Mouse (Mus musculus) forebrain, postnatal 0 days (tissue): Measurements from ENCODE around the gene Uggt1. TPM values are rescaled to one million over a fixed set of nuclear protein-coding genes. Genes with fewer than 3 reads are reported as not detected.

Experiments
- ATAC-seq: fragments of 200-750 bp; cut with Nextera tagmentation; 2 replicates; pipeline ENCODE4 v1.8.0; 2017; ENCODE audit warnings: mild to moderate bottlenecking, moderate library complexity
- DNase-seq: peaks from one replicate; pipeline ENCODE4 v3.0.0-alpha.2; 2015
- H3K27ac ChIP-seq: fragments of 300-500 bp; sonication (generic); 2 replicates; pipeline ENCODE4 v1.5.1; 2014; ENCODE audit warnings: low read depth, mild to moderate bottlenecking, antibody characterized with exemption, low read length, moderate library complexity, mixed read lengths
- H3K27me3 ChIP-seq: fragments of 300-500 bp; sonication (generic); 2 replicates; pipeline ENCODE4 v1.6.1; 2014; ENCODE audit warnings: mild to moderate bottlenecking, low read length, mixed read lengths; ENCODE audit not compliant: insufficient read depth
- H3K36me3 ChIP-seq: fragments of 300-500 bp; sonication (generic); 2 replicates; pipeline ENCODE4 v1.6.1; 2014; ENCODE audit warnings: mild to moderate bottlenecking, moderate library complexity; ENCODE audit not compliant: insufficient read depth
- H3K4me1 ChIP-seq: fragments of 300-500 bp; sonication (generic); 2 replicates; pipeline ENCODE4 v1.6.1; 2014; ENCODE audit warnings: antibody characterized with exemption; ENCODE audit not compliant: insufficient read depth
- H3K4me2 ChIP-seq: fragments of 300-500 bp; sonication (generic); 2 replicates; pipeline ENCODE4 v1.6.1; 2014; ENCODE audit warnings: low read depth, mild to moderate bottlenecking, moderate library complexity
- H3K4me3 ChIP-seq: fragments of 300-500 bp; sonication (generic); 2 replicates; pipeline ENCODE4 v1.5.1; 2014; ENCODE audit warnings: low read depth, low read length, mixed read lengths
- H3K9ac ChIP-seq: fragments of 300-500 bp; sonication (generic); 2 replicates; pipeline ENCODE4 v1.6.1; 2014; ENCODE audit warnings: mild to moderate bottlenecking
- H3K9me3 ChIP-seq: fragments of 300-500 bp; sonication (generic); 2 replicates; pipeline ENCODE4 v1.6.1; 2016; ENCODE audit warnings: low read length
- CTCF ChIP-seq: sonication (generic); IDR thresholded peaks from 2 replicates; pipeline ENCODE4 v1.5.1; 2016; ENCODE audit warnings: antibody characterized with exemption, control low read depth, low read depth
- WGBS: fragments of 180-500 bp; shearing (Covaris S2); extraction: QIAGEN DNeasy Blood & Tissue Kit; methylation state at CpG from one replicate; pipeline ENCODE4 v1.1.7; 2014; 5-methylcytosine and 5-hydroxymethylcytosine counted together
- polyA plus RNA-seq: library from polyadenylated mRNA; unstranded; fragments of >200 nt; fragmentation: Nextera tagmentation; extraction: Ambion mirVana; gene quantifications from 2 replicates; pipeline ENCODE4 v1.2.1, GENCODE M21; 2015
- total RNA-seq: library from RNA; depleted of rRNA; stranded (reverse); fragments of >200 nt; gene quantifications from 2 replicates; pipeline ENCODE4 v1.2.3, GENCODE M21; 2014

The Uggt1 gene
- total and polyA plus RNA-seq, 2 experiments from 2014 or later = 24.5 to 54.1 TPM

DNA sequence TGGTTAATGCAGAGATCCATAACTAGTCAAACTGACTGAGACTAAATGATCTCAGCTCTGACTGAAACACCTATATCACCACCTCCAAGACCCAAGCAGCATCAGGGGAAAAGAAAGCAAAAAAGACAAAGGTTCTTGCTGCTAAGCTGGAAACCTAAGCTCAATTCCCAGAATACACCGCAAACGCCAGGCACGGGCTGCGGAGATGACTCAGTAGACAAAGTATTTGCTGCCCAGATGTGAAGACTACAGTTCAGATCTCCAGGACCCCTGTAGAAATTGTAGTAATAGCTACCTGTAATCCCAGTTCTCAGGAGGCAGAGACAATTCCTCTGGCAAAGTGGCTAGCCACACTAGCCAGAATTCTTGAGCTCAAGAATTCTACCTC is 302 bp upstream of the Uggt1 start:
- H3K4me3 ChIP-seq = no peak overlapping the region
- H3K4me2 ChIP-seq = no peak overlapping the region

GRCm38 (mm10) chr1:36243447-36244057 is 968 bp downstream of the Uggt1 start:
- WGBS = 3% methylated on average over 19 of the region's 21 CpGs
- Histone ChIP-seq H3K9ac (peak overlapping the region; percentile 80), H3K9me3 (no peaks in the 10 kb centered on the region), H3K27ac (peak overlapping the region; percentile 79), H3K4me2 (peak overlapping the region; percentile 69), H3K36me3 (no peaks in the 10 kb centered on the region), H3K4me3 (peak overlapping the region; percentile 80), H3K4me1 (peaks cover 9% of the 10 kb centered on the region; the same call in 1 of the 2 replicates), H3K27me3 (no peaks in the 10 kb centered on the region)
- ATAC-seq (no peak; the same call in 1 of the 2 replicates), DNase-seq (no peak)
- no peak for TF ChIP-seq CTCF

More for the DNA sequence above, 302 bp upstream of the Uggt1 start:
- DNase-seq (no peak), ATAC-seq (no peak)
- Histone ChIP-seq H3K9ac (no peak overlapping the region), H3K27ac (no peak overlapping the region), H3K4me1 (peaks cover 9% of the 10 kb centered on the region; the same call in 1 of the 2 replicates), H3K27me3 (no peaks in the 10 kb centered on the region), H3K36me3 (no peaks in the 10 kb centered on the region), H3K9me3 (no peaks in the 10 kb centered on the region)
- 83% methylated on average over 4 of the region's 4 CpGs for WGBS
- no peak for TF ChIP-seq CTCF

- Histone ChIP-seq H3K9me3 (no peaks in the 10 kb centered on the region), H3K9ac (no peak overlapping the region), H3K4me1 (peaks cover 9% of the 10 kb centered on the region; the same call in 1 of the 2 replicates), H3K4me2 (no peak overlapping the region), H3K27me3 (no peaks in the 10 kb centered on the region), H3K36me3 (no peaks in the 10 kb centered on the region), H3K4me3 (no peak overlapping the region), H3K27ac (no peak overlapping the region)
- ATAC-seq (no peak), DNase-seq (no peak)
- WGBS = 92% methylated on average over 15 of the region's 15 CpGs
- no peak for TF ChIP-seq CTCF
Observed at GRCm38 (mm10) chr1:36241903-36242429, 2.6 kb downstream of the Uggt1 start.

DNA sequence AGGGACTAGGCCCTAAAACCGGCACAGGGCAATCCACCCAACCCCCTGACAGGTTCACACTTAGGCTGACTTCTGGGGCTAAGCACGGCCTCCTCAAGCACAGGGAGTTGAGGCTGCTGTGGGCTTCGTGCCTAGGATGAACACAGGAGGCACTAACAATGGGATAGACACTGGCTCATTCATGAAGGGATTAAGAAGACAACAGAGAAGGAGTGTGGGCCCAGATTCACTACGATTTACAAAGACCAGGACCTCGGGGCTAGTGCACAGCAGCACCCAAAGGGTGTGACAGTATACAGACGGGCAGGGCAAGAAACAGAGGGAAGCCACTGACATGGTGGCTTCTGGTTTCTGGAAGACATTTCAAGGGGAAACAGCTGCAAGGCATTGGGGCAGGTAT is 4.3 kb downstream of the Uggt1 start:
- 10% methylated on average over 6 of the region's 6 CpGs for WGBS
- Histone ChIP-seq H3K9me3 (no peaks in the 10 kb centered on the region), H3K4me2 (no peak overlapping the region), H3K9ac (no peak overlapping the region), H3K27me3 (no peaks in the 10 kb centered on the region), H3K4me1 (peaks cover 9% of the 10 kb centered on the region; the same call in 1 of the 2 replicates), H3K36me3 (0 out of 2 replicates have a peak, but pooled peaks cover 3% of the 10 kb centered on the region), H3K4me3 (no peak overlapping the region), H3K27ac (no peak overlapping the region)
- DNase-seq (no peak), ATAC-seq (no peak)
- no peak for TF ChIP-seq CTCF

- Histone ChIP-seq H3K9me3 (no peaks in the 10 kb centered on the region), H3K4me3 (no peak overlapping the region), H3K4me1 (peaks cover 9% of the 10 kb centered on the region; the same call in 1 of the 2 replicates), H3K4me2 (no peak overlapping the region), H3K9ac (no peak overlapping the region), H3K36me3 (0 out of 2 replicates have a peak, but pooled peaks cover 3% of the 10 kb centered on the region), H3K27me3 (no peaks in the 10 kb centered on the region), H3K27ac (no peak overlapping the region)
- WGBS = 86% methylated on average over 10 of the region's 10 CpGs
- ATAC-seq = no peak
- DNase-seq = no peak
- no peak for TF ChIP-seq CTCF
Observed at GRCm38 (mm10) chr1:36239396-36239795, 5.1 kb downstream of the Uggt1 start.

DNA sequence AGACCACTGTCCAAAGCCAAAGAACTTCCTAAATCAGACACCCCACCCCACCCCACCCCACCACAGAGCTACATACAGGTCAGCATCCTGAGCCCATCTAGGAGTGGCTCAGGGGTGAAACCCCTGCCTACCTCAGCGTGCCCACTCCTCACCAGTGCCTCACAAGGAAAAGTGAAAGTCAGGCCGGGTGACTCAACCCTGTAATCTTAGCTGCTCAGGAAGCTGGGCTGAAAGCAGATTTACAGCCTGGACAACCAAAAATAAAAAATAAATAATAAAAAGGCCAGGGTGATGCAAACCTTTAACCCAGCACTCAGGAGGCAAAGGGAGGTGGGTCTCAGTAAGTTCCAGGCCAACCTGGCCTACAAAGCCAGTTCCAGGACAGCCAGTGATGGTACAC is 8.7 kb downstream of the Uggt1 start:
- no peaks in the 10 kb centered on the region for H3K4me1 ChIP-seq
- 95% methylated on average over 2 of the region's 2 CpGs for WGBS
- ATAC-seq (no peak), DNase-seq (no peak)
- no peaks in the 10 kb centered on the region for H3K9me3 ChIP-seq
- H3K4me3 ChIP-seq = no peak overlapping the region
- H3K27me3 ChIP-seq = no peaks in the 10 kb centered on the region
- no peak overlapping the region for H3K27ac ChIP-seq
- H3K36me3 ChIP-seq = peaks cover 3% of the 10 kb centered on the region; the same call in 1 of the 2 replicates
- no peak for TF ChIP-seq CTCF
- no peak overlapping the region for H3K9ac ChIP-seq
- no peak overlapping the region for H3K4me2 ChIP-seq

- no peak overlapping the region for H3K27ac ChIP-seq
- no peak overlapping the region for H3K4me2 ChIP-seq
- WGBS = 89% methylated on average over 9 of the region's 9 CpGs
- DNase-seq (no peak), ATAC-seq (no peak)
- no peaks in the 10 kb centered on the region for H3K4me1 ChIP-seq
- peaks cover 5% of the 10 kb centered on the region; the same call in 1 of the 2 replicates for H3K36me3 ChIP-seq
- H3K9me3 ChIP-seq = no peaks in the 10 kb centered on the region
- TF ChIP-seq CTCF = no peak
- no peak overlapping the region for H3K4me3 ChIP-seq
- no peak overlapping the region for H3K9ac ChIP-seq
- no peaks in the 10 kb centered on the region for H3K27me3 ChIP-seq
Observed at GRCm38 (mm10) chr1:36235057-36235639, 9.4 kb downstream of the Uggt1 start.
